Mouse (Mus musculus) cerebellum, adult 2 months (tissue): ENCODE measurements around the gene Ctc1.

Source experiments
- CTCF ChIP-seq: fragments of 200-500 bp; IDR thresholded peaks from 2 replicates; pipeline ENCODE4 v1.5.1; 2011; ENCODE audit warnings: low read depth, mild to moderate bottlenecking, control low read depth, low read length, moderate library complexity, borderline replicate concordance; ENCODE audit not compliant: insufficient read depth
- POLR2A ChIP-seq: fragments of 200-500 bp; IDR thresholded peaks from 2 replicates; pipeline ENCODE4 v1.6.1; 2011; ENCODE audit warnings: low read length, control low read depth, borderline replicate concordance; ENCODE audit not compliant: insufficient read depth

DNA sequence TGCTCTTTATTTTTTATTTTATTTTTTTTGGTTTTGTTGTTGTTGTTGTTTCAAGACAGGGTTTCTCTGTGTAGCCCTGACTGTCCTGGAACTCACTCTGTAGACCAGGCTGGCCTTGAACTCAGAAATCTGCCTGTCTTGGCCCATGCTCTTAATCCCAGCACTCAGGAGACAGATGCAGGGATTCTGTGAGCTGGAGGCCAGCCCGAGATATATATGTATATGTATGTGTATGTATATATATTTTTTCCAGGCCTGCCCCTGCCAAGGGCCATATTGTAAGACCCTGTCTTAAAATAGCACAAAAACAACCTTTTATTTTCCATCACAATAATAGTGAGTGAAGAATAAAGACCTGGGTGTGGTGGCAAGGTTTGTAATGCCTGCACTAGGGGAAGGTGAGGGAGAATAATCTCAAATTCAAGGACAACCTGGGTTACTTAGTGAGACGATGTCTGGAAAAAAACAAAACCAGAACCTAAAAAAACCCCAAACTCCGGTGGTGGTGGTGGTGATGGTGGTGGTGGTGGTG, 49.7 kb downstream of the Ctc1 start:
- TF ChIP-seq CTCF (no peak), POLR2A (no peak)
